Mouse (Mus musculus): Measurements from ENCODE around the gene Gm3880. TPM values are rescaled to one million over a fixed set of nuclear protein-coding genes. Genes with fewer than 3 reads are reported as not detected.
"Not testable (repeated sequence)": the region's sequence is repeated elsewhere in the genome, so short reads cannot be mapped to it uniquely, and the experiment has no call there.

Gene Gm3880
- not detected in 2 replicates for polyA plus RNA-seq (2011; ENCODE audit: insufficient read depth, insufficient read length, low read depth, missing spikeins)

- not testable (repeated sequence) for H3K27me3 ChIP-seq (ENCODE audit: control insufficient read depth, insufficient read depth, low read length, poor library complexity, severe bottlenecking); H3K27ac ChIP-seq (ENCODE audit: insufficient read depth, low read length); H3K9me3 ChIP-seq (replicated peaks; ENCODE audit: control insufficient read depth, insufficient read depth, low read length, poor library complexity, severe bottlenecking); H3K4me3 ChIP-seq (ENCODE audit: low read depth, low read length); H3K36me3 ChIP-seq (ENCODE audit: control insufficient read depth, insufficient read depth, low read length, poor library complexity, severe bottlenecking); H3K9ac ChIP-seq (ENCODE audit: low read depth, poor library complexity, severe bottlenecking); H3K4me1 ChIP-seq (ENCODE audit: control insufficient read depth, insufficient read depth, low read length)
These were observed at the start of gene Gm3880 for GRCm38 (mm10) chrX:102686872-102687271. TSS of gene Gm3880 (minus strand) at chrX:102686972.

- H3K9ac ChIP-seq (ENCODE audit: low read depth, poor library complexity, severe bottlenecking); H3K4me1 ChIP-seq (ENCODE audit: control insufficient read depth, insufficient read depth, low read length); H3K9me3 ChIP-seq (replicated peaks; ENCODE audit: control insufficient read depth, insufficient read depth, low read length, poor library complexity, severe bottlenecking); H3K27me3 ChIP-seq (ENCODE audit: control insufficient read depth, insufficient read depth, low read length, poor library complexity, severe bottlenecking); H3K4me3 ChIP-seq (ENCODE audit: low read depth, low read length); H3K36me3 ChIP-seq (ENCODE audit: control insufficient read depth, insufficient read depth, low read length, poor library complexity, severe bottlenecking); H3K27ac ChIP-seq (ENCODE audit: insufficient read depth, low read length): not testable (repeated sequence)
These were observed 37.5 kb upstream of the Gm3880 start for GRCm38 (mm10) chrX:102724226-102724625.

- H3K4me1 ChIP-seq (ENCODE audit: control insufficient read depth, insufficient read depth, low read length); H3K9me3 ChIP-seq (replicated peaks; ENCODE audit: control insufficient read depth, insufficient read depth, low read length, poor library complexity, severe bottlenecking); H3K4me3 ChIP-seq (ENCODE audit: low read depth, low read length); H3K27me3 ChIP-seq (ENCODE audit: control insufficient read depth, insufficient read depth, low read length, poor library complexity, severe bottlenecking); H3K27ac ChIP-seq (ENCODE audit: insufficient read depth, low read length); H3K9ac ChIP-seq (ENCODE audit: low read depth, poor library complexity, severe bottlenecking); H3K36me3 ChIP-seq (ENCODE audit: control insufficient read depth, insufficient read depth, low read length, poor library complexity, severe bottlenecking): not testable (repeated sequence)
These were observed 20.8 kb upstream of the Gm3880 start, which contains the start of the genes Gm9112 and Dmrtc1b for GRCm38 (mm10) chrX:102707535-102707934. TSS of gene Gm9112 (minus strand) at chrX:102707635. TSS of gene Dmrtc1b (plus strand) at chrX:102707865.

- H3K4me3 ChIP-seq (ENCODE audit: low read depth, low read length); H3K36me3 ChIP-seq (ENCODE audit: control insufficient read depth, insufficient read depth, low read length, poor library complexity, severe bottlenecking); H3K27me3 ChIP-seq (ENCODE audit: control insufficient read depth, insufficient read depth, low read length, poor library complexity, severe bottlenecking); H3K4me1 ChIP-seq (ENCODE audit: control insufficient read depth, insufficient read depth, low read length); H3K27ac ChIP-seq (ENCODE audit: insufficient read depth, low read length); H3K9me3 ChIP-seq (replicated peaks; ENCODE audit: control insufficient read depth, insufficient read depth, low read length, poor library complexity, severe bottlenecking); H3K9ac ChIP-seq (ENCODE audit: low read depth, poor library complexity, severe bottlenecking): not testable (repeated sequence)
These were observed 13.9 kb upstream of the Gm3880 start for GRCm38 (mm10) chrX:102700636-102701035.

- H3K27me3 ChIP-seq (ENCODE audit: control insufficient read depth, insufficient read depth, low read length, poor library complexity, severe bottlenecking); H3K9ac ChIP-seq (ENCODE audit: low read depth, poor library complexity, severe bottlenecking); H3K27ac ChIP-seq (ENCODE audit: insufficient read depth, low read length); H3K36me3 ChIP-seq (ENCODE audit: control insufficient read depth, insufficient read depth, low read length, poor library complexity, severe bottlenecking); H3K4me1 ChIP-seq (ENCODE audit: control insufficient read depth, insufficient read depth, low read length); H3K4me3 ChIP-seq (ENCODE audit: low read depth, low read length); H3K9me3 ChIP-seq (replicated peaks; ENCODE audit: control insufficient read depth, insufficient read depth, low read length, poor library complexity, severe bottlenecking): not testable (repeated sequence)
- TF ChIP-seq CTCF (IDR thresholded peaks at IDR 0.05; ENCODE audit: low read depth, low read length), result peak; percentile 19
These were observed 2.5 kb upstream of the Gm3880 start for GRCm38 (mm10) chrX:102689252-102689651.

GRCm38 (mm10) chrX:102684706-102685105 lies 2.1 kb downstream of the Gm3880 start:
- not testable (repeated sequence) for H3K9me3 ChIP-seq (replicated peaks; ENCODE audit: control insufficient read depth, insufficient read depth, low read length, poor library complexity, severe bottlenecking)

GRCm38 (mm10) chrX:102666641-102667040 lies 20.1 kb downstream of the Gm3880 start:
- TF ChIP-seq EP300 (IDR thresholded peaks at IDR 0.05; ENCODE audit: insufficient read depth, low read depth, low read length) (no peak), POLR2A (IDR thresholded peaks at IDR 0.05; ENCODE audit: insufficient read depth, low read length) (no peak), CTCF (IDR thresholded peaks at IDR 0.05; ENCODE audit: low read depth, low read length) (no peak)

More at GRCm38 (mm10) chrX:102684706-102685105, 2.1 kb downstream of the Gm3880 start:
- not testable (repeated sequence) for H3K27ac ChIP-seq (ENCODE audit: insufficient read depth, low read length); H3K36me3 ChIP-seq (ENCODE audit: control insufficient read depth, insufficient read depth, low read length, poor library complexity, severe bottlenecking); H3K9ac ChIP-seq (ENCODE audit: low read depth, poor library complexity, severe bottlenecking); H3K4me1 ChIP-seq (ENCODE audit: control insufficient read depth, insufficient read depth, low read length); H3K27me3 ChIP-seq (ENCODE audit: control insufficient read depth, insufficient read depth, low read length, poor library complexity, severe bottlenecking); H3K4me3 ChIP-seq (ENCODE audit: low read depth, low read length)
- peak; percentile 40; the same call in 1 of the 2 replicates for TF ChIP-seq EP300 (IDR thresholded peaks at IDR 0.05; ENCODE audit: insufficient read depth, low read depth, low read length)

More at GRCm38 (mm10) chrX:102666641-102667040, 20.1 kb downstream of the Gm3880 start:
- no peak overlapping the region for H3K4me3 ChIP-seq (ENCODE audit: low read depth, low read length)
- no peaks in the 10 kb centered on the region for H3K9me3 ChIP-seq (replicated peaks; ENCODE audit: control insufficient read depth, insufficient read depth, low read length, poor library complexity, severe bottlenecking)
- H3K4me1 ChIP-seq (ENCODE audit: control insufficient read depth, insufficient read depth, low read length), result no peaks in the 10 kb centered on the region
- no peaks in the 10 kb centered on the region for H3K27me3 ChIP-seq (ENCODE audit: control insufficient read depth, insufficient read depth, low read length, poor library complexity, severe bottlenecking)
- H3K9ac ChIP-seq (ENCODE audit: low read depth, poor library complexity, severe bottlenecking), result no peak overlapping the region
- H3K36me3 ChIP-seq (ENCODE audit: control insufficient read depth, insufficient read depth, low read length, poor library complexity, severe bottlenecking), result no peaks in the 10 kb centered on the region
- no peak overlapping the region for H3K27ac ChIP-seq (ENCODE audit: insufficient read depth, low read length)

All from ES-Bruce4 (cell line).